Mouse (Mus musculus): Measurements from ENCODE around the gene Nav1.
A peak's percentile ranks its signal among the peaks of the same experiment; 100 is the strongest.

The Nav1 gene

GRCm38 (mm10) chr1:135583081-135583677 is 23.9 kb downstream of the Nav1 start:
- no peak for DNase-seq (ENCODE audit: low spot score)

GRCm38 (mm10) chr1:135581001-135581400 is 26.1 kb downstream of the Nav1 start:
- DNase-seq (ENCODE audit: low spot score), result no peak

- DNase-seq (ENCODE audit: low spot score), result no peak
Measured at GRCm38 (mm10) chr1:135579111-135579510, 28.0 kb downstream of the Nav1 start.

- DNase-seq (ENCODE audit: low spot score), result no peak
Measured at GRCm38 (mm10) chr1:135577793-135578192, 29.3 kb downstream of the Nav1 start.

GRCm38 (mm10) chr1:135575393-135575792 is 31.7 kb downstream of the Nav1 start:
- DNase-seq (ENCODE audit: low spot score), result no peak

GRCm38 (mm10) chr1:135574451-135575208 is 32.5 kb downstream of the Nav1 start:
- no peak for DNase-seq (ENCODE audit: low spot score)

GRCm38 (mm10) chr1:135572139-135572892 is 34.8 kb downstream of the Nav1 start:
- no peak for DNase-seq (ENCODE audit: low spot score)

GRCm38 (mm10) chr1:135568087-135568486 is 39.0 kb downstream of the Nav1 start:
- no peak for DNase-seq (ENCODE audit: low spot score)

GRCm38 (mm10) chr1:135566611-135567010 is 40.5 kb downstream of the Nav1 start:
- DNase-seq (ENCODE audit: low spot score), result no peak

- DNase-seq (ENCODE audit: low spot score), result no peak
Measured at GRCm38 (mm10) chr1:135565775-135566174, 41.3 kb downstream of the Nav1 start.

GRCm38 (mm10) chr1:135564660-135565519 is 42.2 kb downstream of the Nav1 start:
- DNase-seq (ENCODE audit: low spot score), result no peak

GRCm38 (mm10) chr1:135563781-135564414 is 43.2 kb downstream of the Nav1 start:
- peak; percentile 28 for DNase-seq (ENCODE audit: low spot score)

- no peak for DNase-seq (ENCODE audit: low spot score)
Measured at GRCm38 (mm10) chr1:135562982-135563650, 44.0 kb downstream of the Nav1 start.

GRCm38 (mm10) chr1:135562115-135562514 is 45.0 kb downstream of the Nav1 start:
- DNase-seq (ENCODE audit: low spot score), result no peak

GRCm38 (mm10) chr1:135561282-135561681 is 45.8 kb downstream of the Nav1 start:
- no peak for DNase-seq (ENCODE audit: low spot score)

GRCm38 (mm10) chr1:135557976-135558375 is 49.1 kb downstream of the Nav1 start:
- no peak for DNase-seq (ENCODE audit: low spot score)

GRCm38 (mm10) chr1:135555885-135556284 is 51.2 kb downstream of the Nav1 start:
- DNase-seq (ENCODE audit: low spot score), result no peak

GRCm38 (mm10) chr1:135554632-135555260 is 52.3 kb downstream of the Nav1 start:
- DNase-seq (ENCODE audit: low spot score), result no peak

- no peak for DNase-seq (ENCODE audit: low spot score)
Measured at GRCm38 (mm10) chr1:135553615-135554014, 53.5 kb downstream of the Nav1 start.

GRCm38 (mm10) chr1:135553154-135553553 is 53.9 kb downstream of the Nav1 start:
- no peak for DNase-seq (ENCODE audit: low spot score)

Measured in ovary, adult 18-20 months (tissue).